Mouse (Mus musculus): ENCODE results near the gene C5ar2.
"Not testable (repeated sequence)": the region's sequence is repeated elsewhere in the genome, so short reads cannot be mapped to it uniquely, and the experiment has no call there.

Gene C5ar2

GRCm38 (mm10) chr7:16244067-16244466, at the start of gene C5ar2:
Gene C5ar2, minus strand, starts transcription at chr7:16244154.
- no peak for DNase-seq (ENCODE audit: low read depth, low spot score)

GRCm38 (mm10) chr7:16287791-16288190, 43.8 kb upstream of the C5ar2 start:
- no peak for DNase-seq (ENCODE audit: low read depth, low spot score)

- no peak for DNase-seq (ENCODE audit: low read depth, low spot score)
These were observed 43.1 kb upstream of the C5ar2 start for GRCm38 (mm10) chr7:16287016-16287415.

GRCm38 (mm10) chr7:16286026-16286961, 42.3 kb upstream of the C5ar2 start, which contains the start of gene Ccdc9:
Gene Ccdc9, minus strand, starts transcription at chr7:16286795.
- DNase-seq (ENCODE audit: low read depth, low spot score): peak; percentile 98

- DNase-seq (ENCODE audit: low read depth, low spot score): peak; percentile 91
These were observed 41.6 kb upstream of the C5ar2 start for GRCm38 (mm10) chr7:16285450-16286025.

- DNase-seq (ENCODE audit: low read depth, low spot score): no peak
These were observed 41.0 kb upstream of the C5ar2 start for GRCm38 (mm10) chr7:16284904-16285303.

GRCm38 (mm10) chr7:16284001-16284400, 40.0 kb upstream of the C5ar2 start:
- no peak for DNase-seq (ENCODE audit: low read depth, low spot score)

- no peak for DNase-seq (ENCODE audit: low read depth, low spot score)
These were observed 38.4 kb upstream of the C5ar2 start for GRCm38 (mm10) chr7:16282334-16282733.

GRCm38 (mm10) chr7:16280721-16281120, 36.8 kb upstream of the C5ar2 start:
- no peak for DNase-seq (ENCODE audit: low read depth, low spot score)

- no peak for DNase-seq (ENCODE audit: low read depth, low spot score)
These were observed 31.3 kb upstream of the C5ar2 start for GRCm38 (mm10) chr7:16274922-16275890.

GRCm38 (mm10) chr7:16273766-16274140, 29.8 kb upstream of the C5ar2 start:
- DNase-seq (ENCODE audit: low read depth, low spot score): peak; percentile 89

GRCm38 (mm10) chr7:16273081-16273765, 29.3 kb upstream of the C5ar2 start, which contains the start of gene Inafm1:
Gene Inafm1, minus strand, starts transcription at chr7:16273617.
- peak; percentile 97 for DNase-seq (ENCODE audit: low read depth, low spot score)

GRCm38 (mm10) chr7:16272681-16273080, 28.7 kb upstream of the C5ar2 start:
- peak; percentile 66 for DNase-seq (ENCODE audit: low read depth, low spot score)

- no peak for DNase-seq (ENCODE audit: low read depth, low spot score)
These were observed 27.2 kb upstream of the C5ar2 start for GRCm38 (mm10) chr7:16271139-16271538.

GRCm38 (mm10) chr7:16266593-16266992, 22.6 kb upstream of the C5ar2 start:
- DNase-seq (ENCODE audit: low read depth, low spot score): not testable (repeated sequence)

GRCm38 (mm10) chr7:16265856-16266255, 21.9 kb upstream of the C5ar2 start:
- no peak for DNase-seq (ENCODE audit: low read depth, low spot score)

GRCm38 (mm10) chr7:16263843-16264242, 19.9 kb upstream of the C5ar2 start:
- no peak for DNase-seq (ENCODE audit: low read depth, low spot score)

- peak; percentile 88 for DNase-seq (ENCODE audit: low read depth, low spot score)
These were observed 19.2 kb upstream of the C5ar2 start for GRCm38 (mm10) chr7:16263015-16263787.

GRCm38 (mm10) chr7:16261097-16261496, 17.1 kb upstream of the C5ar2 start:
- DNase-seq (ENCODE audit: low read depth, low spot score): no peak

- DNase-seq (ENCODE audit: low read depth, low spot score): no peak
These were observed 15.2 kb upstream of the C5ar2 start, which contains the start of gene C5ar1 for GRCm38 (mm10) chr7:16259110-16259590. Gene C5ar1, minus strand, starts transcription at chr7:16259540.
